Mouse (Mus musculus) kidney, embryonic 15.5 days (tissue): ENCODE results near the gene Pttg1. TPM values are rescaled to one million over a fixed set of nuclear protein-coding genes. Genes with fewer than 3 reads are reported as not detected.

Experiments
- ATAC-seq: fragments of 200-750 bp; cut with Nextera tagmentation; replicated peaks from 2 replicates; pipeline ENCODE4 v1.8.0; 2017; ENCODE audit warnings: moderate TSS enrichment; ENCODE audit not compliant: low FRiP score
- H3K27ac ChIP-seq: fragments of 300-500 bp; sonication (generic); 2 replicates; pipeline ENCODE4 v1.5.1; 2015; ENCODE audit warnings: mild to moderate bottlenecking, inconsistent platforms
- H3K27me3 ChIP-seq: fragments of 300-500 bp; sonication (generic); 2 replicates; pipeline ENCODE4 v1.6.1; 2015; ENCODE audit warnings: inconsistent platforms
- H3K36me3 ChIP-seq: fragments of 300-500 bp; sonication (generic); 2 replicates; pipeline ENCODE4 v1.6.1; 2015; ENCODE audit warnings: inconsistent platforms
- H3K4me1 ChIP-seq: fragments of 300-500 bp; sonication (generic); 2 replicates; pipeline ENCODE4 v1.6.1; 2015; ENCODE audit warnings: inconsistent platforms
- H3K4me2 ChIP-seq: fragments of 300-500 bp; sonication (generic); 2 replicates; pipeline ENCODE4 v1.6.1; 2015; ENCODE audit warnings: moderate library complexity, mild to moderate bottlenecking, inconsistent platforms
- H3K4me3 ChIP-seq: fragments of 300-500 bp; sonication (generic); replicated peaks from 2 replicates; pipeline ENCODE4 v1.5.1; 2015; ENCODE audit warnings: mild to moderate bottlenecking, inconsistent platforms
- H3K9ac ChIP-seq: fragments of 300-500 bp; sonication (generic); 2 replicates; pipeline ENCODE4 v1.6.1; 2015; ENCODE audit warnings: mild to moderate bottlenecking, inconsistent platforms
- H3K9me3 ChIP-seq: fragments of 300-500 bp; sonication (generic); replicated peaks from 2 replicates; pipeline ENCODE4 v1.6.1; 2016; ENCODE audit warnings: inconsistent platforms
- WGBS: fragments of 180-500 bp; shearing (Covaris S2); methylation state at CpG from one replicate; pipeline ENCODE4 v1.1.7; 2015; ENCODE audit warnings: mixed read lengths; 5-methylcytosine and 5-hydroxymethylcytosine counted together
- polyA plus RNA-seq: library from polyadenylated mRNA; unstranded; fragments of >200 nt; fragmentation: Nextera tagmentation; extraction: Ambion mirVana; gene quantifications from 2 replicates; pipeline ENCODE4 v1.2.1, GENCODE M21; 2015

The Pttg1 gene
- polyA plus RNA-seq, 1 experiment from 2014 or later, result 100 TPM

GRCm38 (mm10) chr11:43434024-43434407, 8.0 kb upstream of the Pttg1 start:
- Histone ChIP-seq H3K4me2 (peak overlapping the region; percentile 68), H3K9me3 (no peaks in the 10 kb centered on the region), H3K4me1 (peaks cover 9% of the 10 kb centered on the region), H3K9ac (peak overlapping the region; percentile 71), H3K27me3 (no peaks in the 10 kb centered on the region), H3K4me3 (peak overlapping the region; percentile 95), H3K27ac (peak overlapping the region; percentile 62), H3K36me3 (peaks cover 20% of the 10 kb centered on the region)
- ATAC-seq, result peak; percentile 40
- WGBS, result under 1% methylated on average over 9 of the region's 9 CpGs

GRCm38 (mm10) chr11:43433254-43434023, 7.4 kb upstream of the Pttg1 start, which contains the start of gene Slu7:
Gene Slu7, plus strand, starts transcription at chr11:43433744.
- ATAC-seq, result peak; percentile 91
- Histone ChIP-seq H3K9ac (peak within 1 kb of the TSS; percentile 71), H3K9me3 (no peaks in the 10 kb centered on the region; the same call in 1 of the 2 replicates), H3K27me3 (no peaks in the 10 kb centered on the region), H3K27ac (peak within 1 kb of the TSS; percentile 62), H3K4me1 (peaks cover 9% of the 10 kb centered on the region), H3K36me3 (peaks cover 15% of the 10 kb centered on the region), H3K4me3 (peak within 1 kb of the TSS; percentile 95), H3K4me2 (peak within 1 kb of the TSS; percentile 68)
- WGBS, result 6% methylated on average over 37 of the region's 38 CpGs

GRCm38 (mm10) chr11:43426414-43426884, 398 bp upstream of the Pttg1 start:
- 17% methylated on average over 7 of the region's 7 CpGs for WGBS
- Histone ChIP-seq H3K36me3 (peaks cover 21% of the 10 kb centered on the region), H3K4me3 (peak overlapping the region; percentile 65), H3K4me1 (peaks cover 12% of the 10 kb centered on the region), H3K9ac (peak overlapping the region; percentile 54; the same call in 1 of the 2 replicates), H3K27ac (peak overlapping the region; percentile 71), H3K4me2 (peak overlapping the region; percentile 61), H3K27me3 (no peaks in the 10 kb centered on the region), H3K9me3 (no peaks in the 10 kb centered on the region; the same call in 1 of the 2 replicates)
- ATAC-seq, result peak; percentile 46

GRCm38 (mm10) chr11:43425166-43425709, 813 bp downstream of the Pttg1 start:
- H3K27me3 ChIP-seq, result no peaks in the 10 kb centered on the region
- 0 out of 2 replicates have a peak overlapping the region, but pooled peaks have one; percentile 54 for H3K9ac ChIP-seq
- no peaks in the 10 kb centered on the region; the same call in 1 of the 2 replicates for H3K9me3 ChIP-seq
- WGBS, result 91% methylated on average over 9 of the region's 9 CpGs
- H3K4me3 ChIP-seq, result peak overlapping the region; percentile 65
- peaks cover 25% of the 10 kb centered on the region for H3K36me3 ChIP-seq
- ATAC-seq, result peak; percentile 44
- H3K4me2 ChIP-seq, result peak overlapping the region; percentile 61
- peaks cover 12% of the 10 kb centered on the region for H3K4me1 ChIP-seq
- H3K27ac ChIP-seq, result no peak overlapping the region

- Histone ChIP-seq H3K4me3 (no peak overlapping the region), H3K9me3 (no peaks in the 10 kb centered on the region; the same call in 1 of the 2 replicates), H3K27ac (no peak overlapping the region), H3K27me3 (no peaks in the 10 kb centered on the region), H3K36me3 (peaks cover 25% of the 10 kb centered on the region), H3K4me2 (no peak overlapping the region), H3K4me1 (peaks cover 12% of the 10 kb centered on the region), H3K9ac (no peak overlapping the region)
- 82% methylated on average over 5 of the region's 5 CpGs for WGBS
- no peak for ATAC-seq
Observed at GRCm38 (mm10) chr11:43424386-43424785, 1.7 kb downstream of the Pttg1 start.

GRCm38 (mm10) chr11:43417201-43417600, 8.8 kb downstream of the Pttg1 start:
- no peak overlapping the region for H3K4me3 ChIP-seq
- H3K9me3 ChIP-seq, result no peaks in the 10 kb centered on the region
- no peak overlapping the region for H3K27ac ChIP-seq
- no peak overlapping the region for H3K4me2 ChIP-seq
- ATAC-seq, result peak; percentile 75; the same call in 1 of the 2 replicates
- 44% methylated on average over 7 of the region's 7 CpGs for WGBS
- H3K36me3 ChIP-seq, result peaks cover 7% of the 10 kb centered on the region; the same call in 1 of the 2 replicates
- no peaks in the 10 kb centered on the region for H3K27me3 ChIP-seq
- no peaks in the 10 kb centered on the region for H3K4me1 ChIP-seq
- H3K9ac ChIP-seq, result no peak overlapping the region

GRCm38 (mm10) chr11:43412771-43413451, 13.1 kb downstream of the Pttg1 start:
- 26% methylated on average over 14 of the region's 14 CpGs for WGBS
- H3K27ac ChIP-seq, result no peak overlapping the region
- no peaks in the 10 kb centered on the region for H3K4me1 ChIP-seq
- H3K36me3 ChIP-seq, result no peaks in the 10 kb centered on the region
- no peak overlapping the region for H3K4me3 ChIP-seq
- H3K9me3 ChIP-seq, result no peaks in the 10 kb centered on the region
- no peak overlapping the region for H3K4me2 ChIP-seq
- ATAC-seq, result no peak
- H3K9ac ChIP-seq, result no peak overlapping the region
- no peaks in the 10 kb centered on the region for H3K27me3 ChIP-seq

GRCm38 (mm10) chr11:43411413-43411812, 14.6 kb downstream of the Pttg1 start:
- ATAC-seq, result no peak

GRCm38 (mm10) chr11:43410291-43410690, 15.8 kb downstream of the Pttg1 start:
- Histone ChIP-seq H3K36me3 (no peaks in the 10 kb centered on the region), H3K9me3 (no peaks in the 10 kb centered on the region), H3K27ac (no peak overlapping the region), H3K4me3 (no peak overlapping the region), H3K4me2 (no peak overlapping the region), H3K4me1 (no peaks in the 10 kb centered on the region), H3K9ac (no peak overlapping the region), H3K27me3 (no peaks in the 10 kb centered on the region)
- WGBS, result 54% methylated on average over 7 of the region's 7 CpGs
- no peak for ATAC-seq

More at GRCm38 (mm10) chr11:43411413-43411812, 14.6 kb downstream of the Pttg1 start:
- Histone ChIP-seq H3K9me3 (no peaks in the 10 kb centered on the region), H3K4me3 (no peak overlapping the region), H3K27me3 (no peaks in the 10 kb centered on the region), H3K4me2 (no peak overlapping the region), H3K27ac (no peak overlapping the region), H3K9ac (no peak overlapping the region), H3K4me1 (no peaks in the 10 kb centered on the region), H3K36me3 (no peaks in the 10 kb centered on the region)
- WGBS, result 7% methylated on average over 1 of the region's 1 CpGs

- H3K4me3 ChIP-seq, result no peak overlapping the region
- no peak overlapping the region for H3K9ac ChIP-seq
- H3K4me1 ChIP-seq, result no peaks in the 10 kb centered on the region
- no peak for ATAC-seq
- H3K9me3 ChIP-seq, result peaks cover 4% of the 10 kb centered on the region
- H3K27ac ChIP-seq, result no peak overlapping the region
- 80% methylated on average over 2 of the region's 2 CpGs for WGBS
- H3K36me3 ChIP-seq, result no peaks in the 10 kb centered on the region
- H3K27me3 ChIP-seq, result no peaks in the 10 kb centered on the region
- H3K4me2 ChIP-seq, result no peak overlapping the region
Observed at GRCm38 (mm10) chr11:43408888-43409287, 17.2 kb downstream of the Pttg1 start.

GRCm38 (mm10) chr11:43404150-43404807, 21.8 kb downstream of the Pttg1 start:
- Histone ChIP-seq H3K4me1 (no peaks in the 10 kb centered on the region), H3K9ac (no peak overlapping the region), H3K4me2 (no peak overlapping the region), H3K9me3 (peaks cover 4% of the 10 kb centered on the region), H3K27me3 (no peaks in the 10 kb centered on the region), H3K4me3 (no peak overlapping the region), H3K27ac (no peak overlapping the region), H3K36me3 (no peaks in the 10 kb centered on the region)
- WGBS, result 81% methylated on average over 15 of the region's 15 CpGs
- no peak for ATAC-seq
